Mouse (Mus musculus) lung, postnatal 0 days (tissue): Measurements from ENCODE around the gene Phlpp1. TPM values are rescaled to one million over a fixed set of nuclear protein-coding genes. Genes with fewer than 3 reads are reported as not detected.

Source experiments
- ATAC-seq: fragments of 200-750 bp; cut with Nextera tagmentation; 2 replicates; pipeline ENCODE4 v1.8.0; 2017; ENCODE audit warnings: moderate library complexity
- DNase-seq: peaks from one replicate; pipeline ENCODE4 v3.0.0-alpha.2; 2016; ENCODE audit warnings: low spot score
- H3K27ac ChIP-seq: fragments of 300-500 bp; sonication (generic); 2 replicates; pipeline ENCODE4 v1.5.1; 2014; ENCODE audit warnings: antibody characterized with exemption, mild to moderate bottlenecking, low read length, mixed read lengths
- H3K27me3 ChIP-seq: fragments of 300-500 bp; sonication (generic); replicated peaks from 2 replicates; pipeline ENCODE4 v1.6.1; 2014; ENCODE audit warnings: low read length, mixed read lengths; ENCODE audit not compliant: insufficient read depth
- H3K36me3 ChIP-seq: fragments of 300-500 bp; sonication (generic); 2 replicates; pipeline ENCODE4 v1.6.1; 2014; ENCODE audit warnings: low read length, mixed read lengths; ENCODE audit not compliant: insufficient read depth
- H3K4me1 ChIP-seq: fragments of 300-500 bp; sonication (generic); 2 replicates; pipeline ENCODE4 v1.6.1; 2014; ENCODE audit warnings: antibody characterized with exemption, low read depth, low read length, mixed read lengths; ENCODE audit not compliant: insufficient read depth
- H3K4me2 ChIP-seq: fragments of 300-500 bp; sonication (generic); replicated peaks from 2 replicates; pipeline ENCODE4 v1.6.1; 2014; ENCODE audit warnings: low read depth, mild to moderate bottlenecking, low read length, moderate library complexity, mixed read lengths
- H3K4me3 ChIP-seq: fragments of 300-500 bp; sonication (generic); 2 replicates; pipeline ENCODE4 v1.5.1; 2014; ENCODE audit warnings: low read depth, low read length
- H3K9ac ChIP-seq: fragments of 300-500 bp; sonication (generic); replicated peaks from 2 replicates; pipeline ENCODE4 v1.6.1; 2014; ENCODE audit warnings: low read depth, mild to moderate bottlenecking
- H3K9me3 ChIP-seq: fragments of 300-500 bp; sonication (generic); 2 replicates; pipeline ENCODE4 v1.6.1; 2016; ENCODE audit warnings: low read length, mixed read lengths
- CTCF ChIP-seq: IDR thresholded peaks from 2 replicates; pipeline ENCODE4 v1.5.1; 2016; ENCODE audit warnings: antibody characterized with exemption, mild to moderate bottlenecking
- EP300 ChIP-seq: IDR thresholded peaks from 2 replicates; pipeline ENCODE4 v1.6.1; 2016; ENCODE audit warnings: antibody characterized with exemption, mild to moderate bottlenecking, control low read depth
- WGBS: fragments of 180-500 bp; shearing (Covaris S2); extraction: QIAGEN DNeasy Blood & Tissue Kit; methylation state at CpG from one replicate; pipeline ENCODE4 v1.1.7; 2014; 5-methylcytosine and 5-hydroxymethylcytosine counted together
- polyA plus RNA-seq: library from polyadenylated mRNA; unstranded; fragments of >200 nt; fragmentation: Nextera tagmentation; extraction: Ambion mirVana; gene quantifications from 2 replicates; pipeline ENCODE4 v1.2.1, GENCODE M21; 2015

The Phlpp1 gene
- polyA plus RNA-seq, 1 experiment from 2014 or later: 4.3 TPM

GRCm38 (mm10) chr1:106316641-106317304 lies 145.2 kb downstream of the Phlpp1 start:
- H3K27ac ChIP-seq: peak overlapping the region; percentile 57; the same call in 1 of the 2 replicates
- H3K9me3 ChIP-seq: no peaks in the 10 kb centered on the region
- no peak overlapping the region for H3K4me3 ChIP-seq
- no peak overlapping the region for H3K9ac ChIP-seq
- peak; percentile 82 for ATAC-seq
- DNase-seq: peak; percentile 21
- H3K27me3 ChIP-seq: no peaks in the 10 kb centered on the region
- whole genome bisulfite sequencing: 52% methylated on average over 4 of the region's 4 CpGs
- no peak overlapping the region for H3K4me2 ChIP-seq
- H3K4me1 ChIP-seq: peaks cover 5% of the 10 kb centered on the region
- TF ChIP-seq CTCF (no peak), EP300 (peak; percentile 70)
- H3K36me3 ChIP-seq: no peaks in the 10 kb centered on the region

- Histone ChIP-seq H3K36me3 (no peaks in the 10 kb centered on the region), H3K4me1 (peaks cover 5% of the 10 kb centered on the region), H3K9me3 (no peaks in the 10 kb centered on the region), H3K27me3 (no peaks in the 10 kb centered on the region), H3K4me2 (no peak overlapping the region), H3K4me3 (no peak overlapping the region), H3K27ac (no peak overlapping the region), H3K9ac (no peak overlapping the region)
- ATAC-seq: no peak
- 66% methylated on average over 5 of the region's 5 CpGs for WGBS
- no peak for DNase-seq
- TF ChIP-seq CTCF (no peak), EP300 (no peak)
Measured at GRCm38 (mm10) chr1:106318341-106318740, 146.8 kb downstream of the Phlpp1 start.

GRCm38 (mm10) chr1:106320583-106320982 lies 149.0 kb downstream of the Phlpp1 start:
- Histone ChIP-seq H3K27ac (no peak overlapping the region), H3K9ac (no peak overlapping the region), H3K9me3 (no peaks in the 10 kb centered on the region), H3K36me3 (no peaks in the 10 kb centered on the region), H3K4me3 (no peak overlapping the region), H3K4me2 (no peak overlapping the region), H3K4me1 (peaks cover 5% of the 10 kb centered on the region), H3K27me3 (no peaks in the 10 kb centered on the region)
- ATAC-seq (no peak), DNase-seq (peak; percentile 20)
- 71% methylated on average over 1 of the region's 1 CpGs for WGBS
- TF ChIP-seq CTCF (no peak), EP300 (no peak)

GRCm38 (mm10) chr1:106321432-106322126 lies 150.0 kb downstream of the Phlpp1 start:
- no peaks in the 10 kb centered on the region for H3K36me3 ChIP-seq
- H3K4me2 ChIP-seq: no peak overlapping the region
- DNase-seq (peak; percentile 37), ATAC-seq (no peak)
- no peak overlapping the region for H3K4me3 ChIP-seq
- H3K9ac ChIP-seq: no peak overlapping the region
- no peaks in the 10 kb centered on the region for H3K27me3 ChIP-seq
- H3K9me3 ChIP-seq: no peaks in the 10 kb centered on the region
- H3K4me1 ChIP-seq: peaks cover 5% of the 10 kb centered on the region
- no peak overlapping the region for H3K27ac ChIP-seq
- WGBS: 78% methylated on average over 8 of the region's 8 CpGs
- TF ChIP-seq CTCF: no peak
- TF ChIP-seq EP300: no peak

DNA sequence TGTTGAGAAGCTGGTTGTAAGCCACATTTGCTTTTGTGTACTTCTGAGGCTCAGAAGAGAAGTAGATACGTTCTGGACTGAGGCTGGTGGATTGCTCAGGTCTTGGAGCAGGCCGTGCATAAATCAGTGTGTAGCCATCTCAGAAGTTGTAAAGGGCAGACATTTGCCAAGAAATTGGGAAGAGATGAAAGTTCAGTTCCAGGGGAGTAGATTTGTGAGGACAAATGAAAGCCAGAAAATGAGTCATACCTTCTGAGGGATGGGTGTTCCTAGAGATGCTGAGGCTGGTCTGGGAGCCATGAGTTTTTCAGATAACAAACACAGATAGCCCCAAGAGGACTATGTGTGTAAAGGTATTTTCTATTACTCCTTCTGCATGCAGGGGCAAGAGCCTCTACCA lies 155.1 kb downstream of the Phlpp1 start:
- Histone ChIP-seq H3K9me3 (no peaks in the 10 kb centered on the region), H3K27me3 (no peaks in the 10 kb centered on the region), H3K27ac (no peak overlapping the region), H3K9ac (no peak overlapping the region), H3K36me3 (no peaks in the 10 kb centered on the region), H3K4me2 (no peak overlapping the region), H3K4me3 (no peak overlapping the region), H3K4me1 (no peaks in the 10 kb centered on the region; the same call in 1 of the 2 replicates)
- TF ChIP-seq EP300: no peak
- TF ChIP-seq CTCF: no peak
- no peak for DNase-seq
- ATAC-seq: no peak
- 51% methylated on average over 2 of the region's 2 CpGs for WGBS

GRCm38 (mm10) chr1:106342100-106342499 lies 170.5 kb downstream of the Phlpp1 start:
- H3K9ac ChIP-seq: no peak overlapping the region
- no peaks in the 10 kb centered on the region for H3K4me1 ChIP-seq
- H3K27me3 ChIP-seq: no peaks in the 10 kb centered on the region
- ATAC-seq (peak; percentile 58), DNase-seq (peak; percentile 46)
- WGBS: 69% methylated on average over 3 of the region's 3 CpGs
- H3K27ac ChIP-seq: no peak overlapping the region
- no peak overlapping the region for H3K4me2 ChIP-seq
- H3K9me3 ChIP-seq: no peaks in the 10 kb centered on the region
- peaks cover 18% of the 10 kb centered on the region; the same call in 1 of the 2 replicates for H3K36me3 ChIP-seq
- H3K4me3 ChIP-seq: no peak overlapping the region
- peak; percentile 52; the same call in 1 of the 2 replicates for TF ChIP-seq EP300
- no peak for TF ChIP-seq CTCF
